Mouse (Mus musculus): ENCODE data around the gene Opcml. TPM values are rescaled to one million over a fixed set of nuclear protein-coding genes. Genes with fewer than 3 reads are reported as not detected.

Opcml gene
- polyA plus RNA-seq, 1 experiment from 2014 or later, result 1.7 TPM

GRCm38 (mm10) chr9:28404616-28405015 is 614.0 kb downstream of the Opcml start:
- Histone ChIP-seq H3K9ac (no peak overlapping the region), H3K36me3 (no peaks in the 10 kb centered on the region), H3K27ac (no peak overlapping the region), H3K9me3 (replicated peaks) (no peaks in the 10 kb centered on the region), H3K4me1 (replicated peaks) (peaks cover 10% of the 10 kb centered on the region), H3K27me3 (peaks cover 43% of the 10 kb centered on the region), H3K4me2 (peak overlapping the region; percentile 98), H3K4me3 (peak overlapping the region; percentile 61; the same call in 1 of the 2 replicates)
- 73% methylated on average over 8 of the region's 8 CpGs for WGBS
- ATAC-seq (replicated peaks; ENCODE audit: insufficient number of reproducible peaks, insufficient read depth, low FRiP score, low read depth), result no peak

- WGBS, result 7% methylated on average over 1 of the region's 1 CpGs
- H3K4me2 ChIP-seq, result no peak overlapping the region
- no peak for ATAC-seq (replicated peaks; ENCODE audit: insufficient number of reproducible peaks, insufficient read depth, low FRiP score, low read depth)
Measured at GRCm38 (mm10) chr9:28405816-28406215, 615.2 kb downstream of the Opcml start.

GRCm38 (mm10) chr9:28420808-28421207 is 630.2 kb downstream of the Opcml start:
- no peaks in the 10 kb centered on the region for H3K27me3 ChIP-seq
- H3K4me1 ChIP-seq (replicated peaks), result no peaks in the 10 kb centered on the region
- H3K9ac ChIP-seq, result no peak overlapping the region
- ATAC-seq (replicated peaks; ENCODE audit: insufficient number of reproducible peaks, insufficient read depth, low FRiP score, low read depth), result no peak
- H3K36me3 ChIP-seq, result no peaks in the 10 kb centered on the region
- WGBS, result 78% methylated on average over 5 of the region's 5 CpGs
- no peak overlapping the region for H3K4me3 ChIP-seq
- H3K27ac ChIP-seq, result no peak overlapping the region
- H3K9me3 ChIP-seq (replicated peaks), result no peaks in the 10 kb centered on the region
- H3K4me2 ChIP-seq, result no peak overlapping the region

More at GRCm38 (mm10) chr9:28405816-28406215, 615.2 kb downstream of the Opcml start:
- Histone ChIP-seq H3K4me1 (replicated peaks) (peaks cover 10% of the 10 kb centered on the region), H3K36me3 (no peaks in the 10 kb centered on the region), H3K27ac (no peak overlapping the region), H3K9me3 (replicated peaks) (no peaks in the 10 kb centered on the region), H3K4me3 (no peak overlapping the region), H3K27me3 (peaks cover 40% of the 10 kb centered on the region), H3K9ac (no peak overlapping the region)

- Histone ChIP-seq H3K27ac (no peak overlapping the region), H3K4me1 (replicated peaks) (no peaks in the 10 kb centered on the region), H3K4me3 (no peak overlapping the region), H3K9ac (no peak overlapping the region), H3K9me3 (replicated peaks) (no peaks in the 10 kb centered on the region), H3K27me3 (no peaks in the 10 kb centered on the region), H3K4me2 (no peak overlapping the region), H3K36me3 (no peaks in the 10 kb centered on the region)
- WGBS, result 40% methylated on average over 12 of the region's 12 CpGs
- no peak for ATAC-seq (replicated peaks; ENCODE audit: insufficient number of reproducible peaks, insufficient read depth, low FRiP score, low read depth)
Measured at GRCm38 (mm10) chr9:28423407-28423806, 632.8 kb downstream of the Opcml start.

- WGBS, result 80% methylated on average over 8 of the region's 8 CpGs
- Histone ChIP-seq H3K4me1 (replicated peaks) (no peaks in the 10 kb centered on the region), H3K27me3 (no peaks in the 10 kb centered on the region), H3K4me3 (no peak overlapping the region), H3K27ac (no peak overlapping the region), H3K36me3 (no peaks in the 10 kb centered on the region), H3K4me2 (no peak overlapping the region), H3K9me3 (replicated peaks) (no peaks in the 10 kb centered on the region), H3K9ac (no peak overlapping the region)
- no peak for ATAC-seq (replicated peaks; ENCODE audit: insufficient number of reproducible peaks, insufficient read depth, low FRiP score, low read depth)
Measured at GRCm38 (mm10) chr9:28432159-28432558, 641.6 kb downstream of the Opcml start.

GRCm38 (mm10) chr9:28438752-28439151 is 648.2 kb downstream of the Opcml start:
- H3K27me3 ChIP-seq, result no peaks in the 10 kb centered on the region
- WGBS, result 64% methylated on average over 4 of the region's 4 CpGs
- no peak overlapping the region for H3K9ac ChIP-seq
- no peak overlapping the region for H3K4me2 ChIP-seq
- H3K4me3 ChIP-seq, result no peak overlapping the region
- H3K9me3 ChIP-seq (replicated peaks), result no peaks in the 10 kb centered on the region
- ATAC-seq (replicated peaks; ENCODE audit: insufficient number of reproducible peaks, insufficient read depth, low FRiP score, low read depth), result no peak
- no peak overlapping the region for H3K27ac ChIP-seq
- H3K36me3 ChIP-seq, result no peaks in the 10 kb centered on the region
- peaks cover 9% of the 10 kb centered on the region for H3K4me1 ChIP-seq (replicated peaks)

- no peaks in the 10 kb centered on the region for H3K36me3 ChIP-seq
- H3K9ac ChIP-seq, result no peak overlapping the region
- no peak for ATAC-seq (replicated peaks; ENCODE audit: insufficient number of reproducible peaks, insufficient read depth, low FRiP score, low read depth)
- H3K4me1 ChIP-seq (replicated peaks), result peaks cover 9% of the 10 kb centered on the region
- H3K27me3 ChIP-seq, result no peaks in the 10 kb centered on the region
- H3K27ac ChIP-seq, result no peak overlapping the region
- WGBS, result 63% methylated on average over 5 of the region's 5 CpGs
- H3K4me2 ChIP-seq, result no peak overlapping the region
- no peak overlapping the region for H3K4me3 ChIP-seq
- no peaks in the 10 kb centered on the region for H3K9me3 ChIP-seq (replicated peaks)
Measured at GRCm38 (mm10) chr9:28439433-28440191, 649.0 kb downstream of the Opcml start.

- no peak overlapping the region for H3K27ac ChIP-seq
Measured at GRCm38 (mm10) chr9:28440192-28440795, 649.7 kb downstream of the Opcml start.

GRCm38 (mm10) chr9:28444485-28444884 is 653.9 kb downstream of the Opcml start:
- Histone ChIP-seq H3K36me3 (no peaks in the 10 kb centered on the region), H3K4me2 (no peak overlapping the region), H3K4me3 (no peak overlapping the region), H3K9me3 (replicated peaks) (no peaks in the 10 kb centered on the region), H3K4me1 (replicated peaks) (peaks cover 9% of the 10 kb centered on the region), H3K9ac (no peak overlapping the region), H3K27me3 (no peaks in the 10 kb centered on the region), H3K27ac (no peak overlapping the region)
- 78% methylated on average over 3 of the region's 3 CpGs for WGBS
- no peak for ATAC-seq (replicated peaks; ENCODE audit: insufficient number of reproducible peaks, insufficient read depth, low FRiP score, low read depth)

More at GRCm38 (mm10) chr9:28440192-28440795, 649.7 kb downstream of the Opcml start:
- Histone ChIP-seq H3K36me3 (no peaks in the 10 kb centered on the region), H3K9me3 (replicated peaks) (no peaks in the 10 kb centered on the region), H3K4me1 (replicated peaks) (peaks cover 9% of the 10 kb centered on the region), H3K4me3 (no peak overlapping the region), H3K9ac (no peak overlapping the region), H3K4me2 (no peak overlapping the region), H3K27me3 (no peaks in the 10 kb centered on the region)
- ATAC-seq (replicated peaks; ENCODE audit: insufficient number of reproducible peaks, insufficient read depth, low FRiP score, low read depth), result no peak
- WGBS, result 59% methylated on average over 3 of the region's 3 CpGs

GRCm38 (mm10) chr9:28444972-28445371 is 654.4 kb downstream of the Opcml start:
- H3K27ac ChIP-seq, result no peak overlapping the region
- H3K4me2 ChIP-seq, result no peak overlapping the region
- H3K9ac ChIP-seq, result no peak overlapping the region
- no peaks in the 10 kb centered on the region for H3K27me3 ChIP-seq
- ATAC-seq (replicated peaks; ENCODE audit: insufficient number of reproducible peaks, insufficient read depth, low FRiP score, low read depth), result no peak
- WGBS, result 74% methylated on average over 8 of the region's 8 CpGs
- H3K36me3 ChIP-seq, result no peaks in the 10 kb centered on the region
- no peak overlapping the region for H3K4me3 ChIP-seq
- no peaks in the 10 kb centered on the region for H3K9me3 ChIP-seq (replicated peaks)
- peaks cover 6% of the 10 kb centered on the region; the same call in 1 of the 2 replicates for H3K4me1 ChIP-seq (replicated peaks)

- H3K27ac ChIP-seq, result no peak overlapping the region
- H3K36me3 ChIP-seq, result no peaks in the 10 kb centered on the region
- no peaks in the 10 kb centered on the region for H3K4me1 ChIP-seq (replicated peaks)
- no peak for ATAC-seq (replicated peaks; ENCODE audit: insufficient number of reproducible peaks, insufficient read depth, low FRiP score, low read depth)
- H3K4me2 ChIP-seq, result no peak overlapping the region
- WGBS, result 85% methylated on average over 1 of the region's 1 CpGs
- no peaks in the 10 kb centered on the region for H3K9me3 ChIP-seq (replicated peaks)
- H3K4me3 ChIP-seq, result no peak overlapping the region
- no peaks in the 10 kb centered on the region for H3K27me3 ChIP-seq
- no peak overlapping the region for H3K9ac ChIP-seq
Measured at GRCm38 (mm10) chr9:28445863-28446262, 655.3 kb downstream of the Opcml start.
